Mouse (Mus musculus): ENCODE results near the gene Nell2.

DNA sequence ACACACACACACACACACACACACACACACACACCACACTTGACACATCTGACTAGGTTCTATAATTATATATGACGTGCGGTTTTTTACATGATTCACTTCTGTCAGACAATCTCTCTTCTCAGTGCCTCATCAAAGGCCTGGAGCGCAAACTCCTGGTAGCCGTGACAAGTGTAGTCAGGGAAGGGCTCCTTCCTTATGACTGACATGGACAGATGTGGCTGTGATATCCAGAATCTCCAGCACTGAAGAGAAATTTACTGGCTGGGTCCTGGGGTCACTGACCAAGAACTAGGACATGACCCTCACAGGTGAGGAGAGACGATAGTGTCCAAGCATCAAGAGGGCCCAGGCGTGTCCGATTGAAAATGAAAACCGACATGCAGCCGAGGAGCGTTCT, 160.2 kb downstream of the Nell2 start:
- TF ChIP-seq CTCF (IDR thresholded peaks at IDR 0.05; ENCODE audit: low read depth), result no peak
- no peak for TF ChIP-seq EP300 (IDR thresholded peaks at IDR 0.05; ENCODE audit: low read depth)

Data from liver, postnatal 0 days (tissue).